Mouse (Mus musculus) hindbrain, embryonic 12.5 days (tissue): ENCODE measurements around the gene Rsc1a1. TPM values are rescaled to one million over a fixed set of nuclear protein-coding genes. Genes with fewer than 3 reads are reported as not detected.
A peak's percentile ranks its signal among the peaks of the same experiment; 100 is the strongest.

Experiments
- ATAC-seq: fragments of 200-750 bp; cut with Nextera tagmentation; 2 replicates; pipeline ENCODE4 v1.8.0; 2017; ENCODE audit warnings: moderate TSS enrichment; ENCODE audit not compliant: low FRiP score
- H3K27ac ChIP-seq: fragments of 300-500 bp; sonication (generic); 2 replicates; pipeline ENCODE4 v1.5.1; 2016; ENCODE audit warnings: mild to moderate bottlenecking
- H3K27me3 ChIP-seq: fragments of 300-500 bp; sonication (generic); 2 replicates; pipeline ENCODE4 v1.6.1; 2016; ENCODE audit warnings: mild to moderate bottlenecking
- H3K36me3 ChIP-seq: fragments of 300-500 bp; sonication (generic); 2 replicates; pipeline ENCODE4 v1.6.1; 2016; ENCODE audit warnings: mild to moderate bottlenecking
- H3K4me1 ChIP-seq: fragments of 300-500 bp; sonication (generic); 2 replicates; pipeline ENCODE4 v1.6.1; 2016
- H3K4me2 ChIP-seq: fragments of 300-500 bp; sonication (generic); replicated peaks from 2 replicates; pipeline ENCODE4 v1.6.1; 2016; ENCODE audit warnings: mild to moderate bottlenecking
- H3K4me3 ChIP-seq: fragments of 300-500 bp; sonication (generic); 2 replicates; pipeline ENCODE4 v1.5.1; 2016; ENCODE audit warnings: mild to moderate bottlenecking
- H3K9ac ChIP-seq: fragments of 300-500 bp; sonication (generic); 2 replicates; pipeline ENCODE4 v1.6.1; 2016; ENCODE audit warnings: mild to moderate bottlenecking, moderate library complexity
- H3K9me3 ChIP-seq: fragments of 300-500 bp; sonication (generic); replicated peaks from 2 replicates; pipeline ENCODE4 v1.6.1; 2016; ENCODE audit warnings: mild to moderate bottlenecking
- WGBS: fragments of 180-500 bp; shearing (Covaris S2); methylation state at CpG from one replicate; pipeline ENCODE4 v1.1.7; 2016; 5-methylcytosine and 5-hydroxymethylcytosine counted together
- polyA plus RNA-seq: library from polyadenylated mRNA; unstranded; fragments of >200 nt; fragmentation: Nextera tagmentation; extraction: Ambion mirVana; gene quantifications from 2 replicates; pipeline ENCODE4 v1.2.1, GENCODE M21; 2016

Gene Rsc1a1
- polyA plus RNA-seq, 1 experiment from 2014 or later, result 0.43 TPM

DNA sequence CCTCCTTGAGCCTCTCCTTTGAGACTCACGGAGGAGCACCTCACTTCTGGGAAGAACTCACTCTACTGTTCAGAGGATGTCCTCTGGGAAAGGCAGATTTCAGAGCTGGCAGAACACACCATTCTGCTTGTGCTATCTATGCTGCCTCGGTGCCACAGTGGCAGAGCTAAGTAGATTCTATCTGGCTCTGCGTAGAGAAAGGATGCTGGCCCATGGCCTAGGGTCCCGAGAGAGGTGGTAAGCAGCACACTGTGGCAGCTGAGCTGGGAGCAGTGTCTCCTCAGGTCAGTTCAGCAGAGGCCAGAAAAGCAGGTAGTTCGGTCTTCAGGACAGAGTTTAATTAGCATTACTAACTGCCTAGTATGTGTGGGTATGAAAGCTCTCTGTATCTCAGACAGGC lies 37.1 kb downstream of the Rsc1a1 start:
- ATAC-seq, result no peak
- Histone ChIP-seq H3K4me2 (no peak overlapping the region), H3K27me3 (no peaks in the 10 kb centered on the region), H3K36me3 (peaks cover 9% of the 10 kb centered on the region), H3K9ac (no peak overlapping the region), H3K4me3 (no peak overlapping the region), H3K27ac (no peak overlapping the region), H3K4me1 (peaks cover 17% of the 10 kb centered on the region), H3K9me3 (no peaks in the 10 kb centered on the region)
- 92% methylated on average over 5 of the region's 5 CpGs for WGBS

DNA sequence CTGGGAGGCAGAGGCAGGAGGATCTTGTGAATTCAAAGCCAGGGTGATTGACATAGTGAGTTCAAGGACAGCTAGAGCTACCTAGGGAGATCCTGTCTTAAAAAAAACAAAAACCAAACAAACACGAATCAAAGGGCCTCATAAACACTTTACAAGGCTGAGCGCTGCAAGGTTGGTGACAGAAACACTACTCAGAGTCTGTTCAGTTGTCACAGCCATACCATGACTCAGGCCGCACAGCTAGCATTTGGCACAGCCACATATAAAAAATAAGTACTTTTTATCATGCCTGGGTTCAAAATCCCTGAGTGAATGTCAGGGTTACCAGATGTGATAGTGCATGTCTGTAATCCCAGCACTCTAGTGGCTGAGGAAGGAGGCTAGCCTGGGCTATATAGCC lies 38.2 kb downstream of the Rsc1a1 start:
- peaks cover 9% of the 10 kb centered on the region for H3K36me3 ChIP-seq
- H3K4me1 ChIP-seq, result peaks cover 19% of the 10 kb centered on the region
- H3K4me2 ChIP-seq, result no peak overlapping the region
- H3K27me3 ChIP-seq, result no peaks in the 10 kb centered on the region
- WGBS, result 94% methylated on average over 3 of the region's 3 CpGs
- H3K27ac ChIP-seq, result no peak overlapping the region
- no peak overlapping the region for H3K4me3 ChIP-seq
- no peak for ATAC-seq
- no peak overlapping the region for H3K9ac ChIP-seq
- H3K9me3 ChIP-seq, result no peaks in the 10 kb centered on the region

DNA sequence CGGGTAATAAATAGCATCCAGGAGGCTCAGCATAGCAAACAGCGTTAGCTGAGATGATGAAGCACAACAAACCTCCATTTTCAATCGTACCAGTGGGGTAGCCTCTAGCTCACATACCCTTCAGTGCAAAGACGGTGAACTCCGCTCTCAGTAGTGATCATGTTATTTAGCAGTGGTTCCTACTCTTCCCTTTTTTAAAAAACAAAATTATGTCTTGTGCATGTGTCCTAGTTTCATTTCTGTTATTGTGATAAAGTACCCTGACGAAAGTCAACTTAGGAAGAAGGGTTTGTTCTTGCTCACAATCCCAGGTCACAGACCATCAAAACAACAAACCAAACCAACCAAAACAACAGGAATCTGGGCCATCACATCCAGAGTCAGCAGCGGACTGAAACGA lies 39.4 kb downstream of the Rsc1a1 start:
- H3K36me3 ChIP-seq, result peaks cover 20% of the 10 kb centered on the region
- H3K4me1 ChIP-seq, result peaks cover 19% of the 10 kb centered on the region
- H3K27me3 ChIP-seq, result no peaks in the 10 kb centered on the region
- H3K27ac ChIP-seq, result no peak overlapping the region
- no peak overlapping the region for H3K9ac ChIP-seq
- no peak overlapping the region for H3K4me2 ChIP-seq
- no peak for ATAC-seq
- WGBS, result 95% methylated on average over 8 of the region's 8 CpGs
- no peaks in the 10 kb centered on the region for H3K9me3 ChIP-seq
- H3K4me3 ChIP-seq, result no peak overlapping the region

DNA sequence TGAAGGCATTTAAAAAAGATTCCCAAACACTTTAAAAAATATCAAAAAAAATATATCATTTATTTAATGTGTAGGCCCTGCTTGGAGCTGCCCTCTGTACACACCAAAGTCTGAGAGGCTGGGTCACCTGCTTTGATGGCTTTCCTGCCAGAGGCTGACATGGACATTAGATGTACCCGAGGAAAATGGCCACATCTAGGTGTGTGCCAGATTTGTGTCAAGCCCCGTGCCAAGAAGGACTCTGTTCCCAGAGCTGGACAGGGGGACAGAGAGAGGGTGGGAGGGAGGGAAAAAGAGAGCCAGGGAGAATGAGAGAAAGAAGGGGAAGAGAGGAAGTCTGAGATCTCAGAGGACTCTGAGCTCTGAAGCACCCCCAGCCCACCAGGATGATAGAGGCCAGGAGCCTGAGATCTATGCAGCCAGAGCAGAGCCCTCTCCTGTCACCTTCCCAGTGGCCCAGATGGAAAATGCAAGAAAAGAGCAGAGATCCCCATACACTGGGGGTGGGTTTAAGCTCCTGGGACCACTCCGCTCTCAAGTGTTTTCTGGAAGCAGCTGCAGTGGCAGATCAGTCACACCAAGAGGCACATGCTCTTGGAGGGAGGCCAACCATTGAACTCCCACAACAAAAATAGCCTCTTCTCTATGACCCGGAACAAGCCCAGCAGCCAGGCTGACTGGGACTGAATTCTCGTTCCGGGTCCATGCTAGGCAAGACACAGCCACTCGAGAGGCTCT lies 42.1 kb downstream of the Rsc1a1 start:
- WGBS, result 55% methylated on average over 7 of the region's 7 CpGs
- H3K9ac ChIP-seq, result no peak overlapping the region
- no peaks in the 10 kb centered on the region for H3K27me3 ChIP-seq
- peak; percentile 51; the same call in 1 of the 2 replicates for ATAC-seq
- H3K9me3 ChIP-seq, result no peaks in the 10 kb centered on the region
- H3K4me2 ChIP-seq, result no peak overlapping the region
- no peak overlapping the region for H3K4me3 ChIP-seq
- peaks cover 43% of the 10 kb centered on the region for H3K36me3 ChIP-seq
- 0 out of 2 replicates have a peak overlapping the region, but pooled peaks have one; percentile 52 for H3K27ac ChIP-seq
- H3K4me1 ChIP-seq, result peaks cover 10% of the 10 kb centered on the region

DNA sequence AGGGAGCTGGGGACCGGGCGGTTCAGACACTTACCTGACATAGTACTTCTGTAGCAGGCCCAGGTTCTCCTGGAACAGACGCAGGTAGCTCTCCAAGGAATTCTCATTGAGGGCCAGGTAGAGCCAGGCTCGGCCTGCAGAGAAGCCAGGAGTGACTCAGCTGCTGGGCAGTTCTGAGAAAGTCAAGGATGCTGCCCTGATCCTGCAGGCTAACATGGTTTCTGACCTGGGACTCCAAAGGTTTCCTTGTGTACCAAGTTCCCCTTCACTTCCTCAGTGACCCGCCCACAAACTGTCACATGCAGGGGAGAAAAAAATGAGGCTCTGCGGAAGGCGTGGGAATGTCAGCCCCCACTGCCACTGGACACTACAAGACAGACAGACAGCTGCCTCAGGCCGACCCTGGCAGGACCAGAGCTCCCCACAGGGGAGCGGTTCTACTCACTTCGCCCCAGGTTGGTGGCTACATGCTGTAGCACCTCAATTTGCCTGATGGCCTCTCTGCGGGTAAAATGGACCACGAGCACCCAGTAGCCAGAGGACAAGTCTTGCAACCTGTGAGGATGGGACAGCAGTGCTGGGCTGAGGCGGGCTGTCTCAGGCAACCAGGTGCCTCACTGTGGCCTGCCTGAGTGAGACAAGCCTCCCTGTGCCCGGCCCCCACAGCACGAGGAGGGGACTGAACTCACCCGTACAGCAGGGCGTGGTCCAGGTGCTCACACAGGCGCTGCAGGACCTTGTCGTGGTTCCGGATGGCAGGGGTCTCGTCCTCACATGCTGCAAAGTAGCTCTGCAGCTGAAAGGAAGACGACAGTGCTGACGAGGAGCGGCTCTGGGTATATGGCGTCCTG lies 43.2 kb downstream of the Rsc1a1 start:
- H3K36me3 ChIP-seq, result peaks cover 45% of the 10 kb centered on the region
- ATAC-seq, result 0 out of 2 replicates have a peak, but pooled peaks have one; percentile 36
- WGBS, result 92% methylated on average over 25 of the region's 25 CpGs

DNA sequence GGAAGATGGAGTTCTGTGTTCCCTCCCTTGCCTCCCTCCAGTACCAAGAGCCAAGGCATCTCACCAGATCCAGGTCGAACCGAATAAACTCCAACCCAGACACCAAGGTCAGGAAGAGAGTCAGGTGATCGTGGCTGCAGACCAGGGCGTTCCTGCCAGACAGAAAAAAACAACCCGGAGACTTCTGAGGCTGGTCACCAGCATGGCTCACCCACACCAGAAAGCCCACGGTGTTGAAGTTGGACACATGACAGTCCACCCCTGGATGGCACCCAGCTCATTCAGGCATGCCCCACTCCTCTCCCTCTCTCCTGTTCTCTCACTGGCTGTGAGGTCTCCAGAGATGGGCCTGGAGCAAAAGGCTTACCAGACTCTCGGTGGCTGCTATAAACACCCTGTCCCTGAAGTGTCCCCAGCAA lies 44.0 kb downstream of the Rsc1a1 start:
- no peaks in the 10 kb centered on the region for H3K9me3 ChIP-seq
- H3K4me1 ChIP-seq, result peaks cover 10% of the 10 kb centered on the region
- no peak overlapping the region for H3K4me2 ChIP-seq
- no peak overlapping the region for H3K27ac ChIP-seq
- H3K4me3 ChIP-seq, result no peak overlapping the region
- no peak for ATAC-seq
- H3K27me3 ChIP-seq, result no peaks in the 10 kb centered on the region
- H3K9ac ChIP-seq, result no peak overlapping the region
- H3K36me3 ChIP-seq, result peaks cover 52% of the 10 kb centered on the region
- 93% methylated on average over 7 of the region's 7 CpGs for WGBS

More for the DNA sequence above, 43.2 kb downstream of the Rsc1a1 start:
- peaks cover 10% of the 10 kb centered on the region for H3K4me1 ChIP-seq
- H3K27me3 ChIP-seq, result no peaks in the 10 kb centered on the region
- H3K27ac ChIP-seq, result no peak overlapping the region
- no peak overlapping the region for H3K9ac ChIP-seq
- H3K4me2 ChIP-seq, result no peak overlapping the region
- H3K9me3 ChIP-seq, result no peaks in the 10 kb centered on the region
- H3K4me3 ChIP-seq, result no peak overlapping the region

DNA sequence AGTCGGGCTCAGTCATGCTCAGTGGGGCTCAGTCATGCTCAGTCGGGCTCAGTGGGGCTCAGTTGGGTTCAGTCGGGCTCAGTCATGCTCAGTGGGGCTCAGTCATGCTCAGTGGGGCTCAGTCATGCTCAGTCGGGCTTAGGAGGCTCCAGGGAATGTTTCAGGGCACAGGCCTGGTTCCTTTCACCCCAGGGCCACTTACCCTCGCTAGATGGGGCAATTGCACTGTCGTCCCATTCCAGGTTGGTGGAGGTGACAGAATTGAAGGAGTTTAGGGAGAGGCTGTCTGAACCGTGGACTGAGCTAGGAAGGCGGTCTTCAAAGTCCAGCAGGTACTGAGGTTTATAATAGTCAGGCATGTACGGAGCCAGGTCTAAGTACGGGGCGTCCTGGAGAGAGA lies 45.9 kb downstream of the Rsc1a1 start:
- WGBS, result 71% methylated on average over 11 of the region's 11 CpGs
- no peak overlapping the region for H3K9ac ChIP-seq
- ATAC-seq, result no peak
- peaks cover 56% of the 10 kb centered on the region for H3K36me3 ChIP-seq
- no peak overlapping the region for H3K4me3 ChIP-seq
- H3K4me1 ChIP-seq, result peaks cover 10% of the 10 kb centered on the region
- H3K27me3 ChIP-seq, result no peaks in the 10 kb centered on the region
- H3K9me3 ChIP-seq, result no peaks in the 10 kb centered on the region
- H3K27ac ChIP-seq, result no peak overlapping the region
- H3K4me2 ChIP-seq, result no peak overlapping the region

DNA sequence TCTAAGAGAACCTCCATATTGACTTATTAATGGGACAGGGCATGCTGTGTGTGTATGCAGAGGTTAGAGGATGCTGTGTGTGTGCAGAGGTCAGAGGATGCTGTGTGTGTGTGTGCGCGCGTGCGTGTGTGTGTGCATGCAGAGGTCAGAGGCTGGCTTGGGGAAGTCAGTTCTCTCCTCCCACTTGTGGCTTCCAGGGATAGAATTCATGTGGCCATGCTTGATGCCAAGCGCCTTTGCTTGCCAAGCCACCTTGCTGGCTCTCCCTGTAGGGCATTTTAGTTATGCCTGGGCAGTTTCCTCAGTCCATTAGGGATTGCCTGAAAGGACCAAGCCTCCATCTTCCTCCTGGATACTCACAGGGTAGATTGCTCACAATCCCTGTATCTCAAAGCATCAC lies 48.7 kb downstream of the Rsc1a1 start:
- no peaks in the 10 kb centered on the region for H3K4me1 ChIP-seq
- H3K27ac ChIP-seq, result no peak overlapping the region
- no peak for ATAC-seq
- H3K9ac ChIP-seq, result no peak overlapping the region
- H3K4me2 ChIP-seq, result no peak overlapping the region
- no peaks in the 10 kb centered on the region for H3K9me3 ChIP-seq
- H3K4me3 ChIP-seq, result no peak overlapping the region
- H3K27me3 ChIP-seq, result no peaks in the 10 kb centered on the region
- 95% methylated on average over 5 of the region's 5 CpGs for WGBS
- H3K36me3 ChIP-seq, result peaks cover 72% of the 10 kb centered on the region

DNA sequence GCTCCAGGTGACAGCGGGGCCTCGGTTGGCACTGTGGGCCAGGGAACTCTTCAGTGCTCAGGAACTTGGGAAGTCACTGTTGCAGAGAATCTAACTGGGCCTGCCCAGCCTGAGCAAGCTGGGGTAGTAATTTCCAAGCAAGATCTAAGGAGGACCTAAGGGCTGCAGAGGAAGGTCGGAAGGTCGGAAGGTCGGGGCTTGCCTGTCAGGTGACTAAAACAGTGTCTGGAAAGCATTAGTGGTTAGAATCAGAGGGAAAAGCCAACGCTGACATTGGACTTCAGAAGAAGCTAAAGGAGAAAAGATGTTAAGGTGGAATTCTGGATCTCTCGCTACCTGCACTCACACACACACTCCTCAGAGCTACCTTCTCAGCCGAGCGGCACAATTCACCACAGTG lies 49.4 kb downstream of the Rsc1a1 start:
- Histone ChIP-seq H3K36me3 (peaks cover 72% of the 10 kb centered on the region), H3K9ac (no peak overlapping the region), H3K4me2 (no peak overlapping the region), H3K27me3 (no peaks in the 10 kb centered on the region), H3K9me3 (no peaks in the 10 kb centered on the region), H3K4me3 (no peak overlapping the region), H3K4me1 (no peaks in the 10 kb centered on the region), H3K27ac (no peak overlapping the region)
- 78% methylated on average over 9 of the region's 9 CpGs for WGBS
- no peak for ATAC-seq

Other genes starting within 250 kb of the Rsc1a1 start
- not detected in 2 replicates for gene Srarp, start 249.5 kb downstream of the Rsc1a1 start, polyA plus RNA-seq
- 50.7 and 56.6 TPM in 2 replicates for gene Zbtb17, start 240.9 kb downstream of the Rsc1a1 start, polyA plus RNA-seq
- 21.7 and 23.7 TPM in 2 replicates for gene Spen, start 147.0 kb downstream of the Rsc1a1 start, polyA plus RNA-seq
- 49.1 and 57.9 TPM in 2 replicates for gene Fblim1, start 79.5 kb downstream of the Rsc1a1 start, polyA plus RNA-seq
- gene Tmem82, start 67.0 kb downstream of the Rsc1a1 start, polyA plus RNA-seq, result 0.29 and 0.50 TPM in 2 replicates
- not detected in 2 replicates for gene Slc25a34, start 61.8 kb downstream of the Rsc1a1 start, polyA plus RNA-seq
- gene Plekhm2, start 20.7 kb downstream of the Rsc1a1 start, polyA plus RNA-seq, result 6.3 and 7.6 TPM in 2 replicates
- 28.1 and 28.7 TPM in 2 replicates for gene Ddi2, start 37.8 kb upstream of the Rsc1a1 start, polyA plus RNA-seq
- gene Agmat, start 61.1 kb upstream of the Rsc1a1 start, polyA plus RNA-seq, result not detected in 2 replicates
- gene Dnajc16, start 105.3 kb upstream of the Rsc1a1 start, polyA plus RNA-seq, result 6.3 and 7.2 TPM in 2 replicates
- gene Casp9, start 108.0 kb upstream of the Rsc1a1 start, polyA plus RNA-seq, result 23.6 and 25.6 TPM in 2 replicates
- not detected in 2 replicates for gene Cela2a, start 140.6 kb upstream of the Rsc1a1 start, polyA plus RNA-seq
- gene Ctrc, start 160.8 kb upstream of the Rsc1a1 start, polyA plus RNA-seq, result not detected in 2 replicates
- gene Efhd2, start 189.3 kb upstream of the Rsc1a1 start, polyA plus RNA-seq, result 79.7 and 83.8 TPM in 2 replicates